Mouse (Mus musculus) liver, embryonic 12.5 days (tissue): ENCODE results near the gene Mme. TPM values are rescaled to one million over a fixed set of nuclear protein-coding genes. Genes with fewer than 3 reads are reported as not detected.

ENCODE experiments used
- ATAC-seq: fragments of 200-750 bp; cut with Nextera tagmentation; 2 replicates; pipeline ENCODE4 v1.8.0; 2017; ENCODE audit warnings: moderate number of reproducible peaks, mild to moderate bottlenecking, moderate library complexity
- H3K27ac ChIP-seq: fragments of 300-500 bp; sonication (generic); 2 replicates; pipeline ENCODE4 v1.5.1; 2016; ENCODE audit warnings: mild to moderate bottlenecking
- H3K27me3 ChIP-seq: fragments of 300-500 bp; sonication (generic); replicated peaks from 2 replicates; pipeline ENCODE4 v1.6.1; 2016; ENCODE audit warnings: mild to moderate bottlenecking, moderate library complexity
- H3K36me3 ChIP-seq: fragments of 300-500 bp; sonication (generic); 2 replicates; pipeline ENCODE4 v1.6.1; 2016; ENCODE audit warnings: mild to moderate bottlenecking, moderate library complexity
- H3K4me1 ChIP-seq: fragments of 300-500 bp; sonication (generic); 2 replicates; pipeline ENCODE4 v1.6.1; 2016
- H3K4me2 ChIP-seq: fragments of 300-500 bp; sonication (generic); 2 replicates; pipeline ENCODE4 v1.6.1; 2016; ENCODE audit warnings: mild to moderate bottlenecking, moderate library complexity
- H3K4me3 ChIP-seq: fragments of 300-500 bp; sonication (generic); 2 replicates; pipeline ENCODE4 v1.5.1; 2016; ENCODE audit warnings: mild to moderate bottlenecking, moderate library complexity
- H3K9ac ChIP-seq: fragments of 300-500 bp; sonication (generic); 2 replicates; pipeline ENCODE4 v1.6.1; 2016; ENCODE audit warnings: mild to moderate bottlenecking, moderate library complexity
- H3K9me3 ChIP-seq: fragments of 300-500 bp; sonication (generic); replicated peaks from 2 replicates; pipeline ENCODE4 v1.6.1; 2016; ENCODE audit warnings: mild to moderate bottlenecking, moderate library complexity
- WGBS: fragments of 180-500 bp; shearing (Covaris S2); methylation state at CpG from one replicate; pipeline ENCODE4 v1.1.7; 2016; ENCODE audit not compliant: insufficient replicate concordance; 5-methylcytosine and 5-hydroxymethylcytosine counted together
- polyA plus RNA-seq: library from polyadenylated mRNA; unstranded; fragments of >200 nt; fragmentation: Nextera tagmentation; extraction: Ambion mirVana; gene quantifications from 2 replicates; pipeline ENCODE4 v1.2.1, GENCODE M21; 2016

The Mme gene
- polyA plus RNA-seq, 1 experiment from 2014 or later = 0.12 TPM

GRCm38 (mm10) chr3:63359512-63359911 lies 118.2 kb downstream of the Mme start:
- H3K36me3 ChIP-seq = no peaks in the 10 kb centered on the region
- H3K4me3 ChIP-seq = no peak overlapping the region
- H3K9ac ChIP-seq = no peak overlapping the region
- 64% methylated on average over 1 of the region's 1 CpGs for WGBS
- H3K4me1 ChIP-seq = no peaks in the 10 kb centered on the region
- H3K27me3 ChIP-seq = no peaks in the 10 kb centered on the region
- no peak overlapping the region for H3K27ac ChIP-seq
- no peak for ATAC-seq
- no peak overlapping the region for H3K4me2 ChIP-seq
- no peaks in the 10 kb centered on the region for H3K9me3 ChIP-seq

DNA sequence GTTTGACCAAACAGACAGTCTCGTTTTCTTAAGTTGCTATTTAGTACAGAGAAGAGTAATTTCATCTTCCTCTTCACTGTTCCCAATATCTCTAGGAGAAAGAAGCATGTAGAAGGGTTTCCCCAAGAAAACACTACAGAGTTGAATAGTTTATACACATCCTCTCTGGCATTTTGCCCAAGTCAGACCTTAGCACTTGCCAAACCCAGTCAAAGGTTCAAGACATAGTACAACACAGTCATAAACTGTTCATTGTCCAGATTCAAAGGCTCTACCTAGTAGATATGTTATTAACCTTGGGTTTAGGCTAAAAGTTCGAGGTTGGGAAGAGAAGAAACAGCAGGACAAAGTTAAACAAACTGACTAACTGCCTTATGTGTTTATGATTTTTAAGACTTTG lies 143.7 kb downstream of the Mme start:
- Histone ChIP-seq H3K4me1 (no peaks in the 10 kb centered on the region), H3K9ac (no peak overlapping the region), H3K4me3 (no peak overlapping the region), H3K9me3 (no peaks in the 10 kb centered on the region), H3K4me2 (no peak overlapping the region), H3K27ac (no peak overlapping the region), H3K36me3 (no peaks in the 10 kb centered on the region), H3K27me3 (no peaks in the 10 kb centered on the region)
- 27% methylated on average over 2 of the region's 2 CpGs for WGBS
- ATAC-seq = no peak

DNA sequence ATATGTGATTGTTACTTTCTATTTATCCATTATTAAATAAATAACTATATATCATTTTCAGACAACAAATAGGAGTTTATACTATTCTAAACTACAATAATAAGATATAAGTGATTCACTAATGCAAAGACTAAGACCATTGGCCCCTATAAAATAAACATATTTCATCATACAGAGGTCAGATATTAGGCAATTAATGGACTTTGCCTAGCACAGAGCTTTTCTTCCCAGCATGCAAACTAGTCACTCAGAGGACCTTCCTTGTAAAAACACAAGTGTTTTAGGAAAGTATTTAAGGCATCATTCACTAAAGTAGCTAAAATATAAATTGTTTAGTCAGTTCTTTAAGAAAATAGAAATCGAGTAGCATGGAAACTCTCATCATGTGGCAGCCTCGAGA lies 149.4 kb downstream of the Mme start:
- H3K9me3 ChIP-seq = no peaks in the 10 kb centered on the region
- WGBS = 63% methylated on average over 2 of the region's 2 CpGs
- H3K27me3 ChIP-seq = no peaks in the 10 kb centered on the region
- H3K36me3 ChIP-seq = no peaks in the 10 kb centered on the region
- H3K4me2 ChIP-seq = no peak overlapping the region
- no peak for ATAC-seq
- H3K4me1 ChIP-seq = no peaks in the 10 kb centered on the region
- H3K4me3 ChIP-seq = no peak overlapping the region
- no peak overlapping the region for H3K9ac ChIP-seq
- H3K27ac ChIP-seq = no peak overlapping the region

DNA sequence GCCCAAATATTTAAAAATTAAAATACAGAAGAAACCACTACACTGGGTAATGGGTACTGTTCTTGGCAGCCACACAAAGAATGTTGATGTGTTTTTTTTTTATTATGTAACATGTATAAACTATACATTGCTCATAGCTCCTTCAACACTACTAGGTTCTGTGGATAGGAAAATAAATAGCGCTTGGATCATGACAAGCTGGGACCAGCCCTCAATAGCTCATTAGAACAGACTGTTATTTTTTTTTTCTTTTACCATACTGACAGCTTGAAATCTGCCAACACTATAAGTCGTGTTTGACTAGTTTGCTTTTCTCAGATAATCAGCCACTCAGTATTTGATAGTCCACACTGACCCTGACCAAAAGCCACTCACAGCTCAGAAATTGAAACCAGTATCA lies 150.0 kb downstream of the Mme start:
- H3K36me3 ChIP-seq = no peaks in the 10 kb centered on the region
- WGBS = 53% methylated on average over 2 of the region's 2 CpGs

GRCm38 (mm10) chr3:63394424-63394941 lies 153.1 kb downstream of the Mme start:
- no peaks in the 10 kb centered on the region for H3K27me3 ChIP-seq

More for the DNA sequence above, 150.0 kb downstream of the Mme start:
- H3K27ac ChIP-seq = no peak overlapping the region
- no peaks in the 10 kb centered on the region for H3K9me3 ChIP-seq
- no peak overlapping the region for H3K9ac ChIP-seq
- H3K4me1 ChIP-seq = no peaks in the 10 kb centered on the region
- ATAC-seq = no peak
- no peak overlapping the region for H3K4me2 ChIP-seq
- no peaks in the 10 kb centered on the region for H3K27me3 ChIP-seq
- H3K4me3 ChIP-seq = no peak overlapping the region

GRCm38 (mm10) chr3:63398171-63398570 lies 156.8 kb downstream of the Mme start:
- no peaks in the 10 kb centered on the region for H3K27me3 ChIP-seq
- no peak overlapping the region for H3K27ac ChIP-seq
- 77% methylated on average over 4 of the region's 4 CpGs for WGBS
- H3K36me3 ChIP-seq = no peaks in the 10 kb centered on the region
- no peak for ATAC-seq
- no peak overlapping the region for H3K9ac ChIP-seq
- H3K4me1 ChIP-seq = no peaks in the 10 kb centered on the region
- no peak overlapping the region for H3K4me3 ChIP-seq
- H3K4me2 ChIP-seq = no peak overlapping the region
- H3K9me3 ChIP-seq = no peaks in the 10 kb centered on the region

More at GRCm38 (mm10) chr3:63394424-63394941, 153.1 kb downstream of the Mme start:
- H3K36me3 ChIP-seq = no peaks in the 10 kb centered on the region
- 62% methylated on average over 4 of the region's 4 CpGs for WGBS
- ATAC-seq = no peak
- no peak overlapping the region for H3K9ac ChIP-seq
- H3K4me2 ChIP-seq = no peak overlapping the region
- no peak overlapping the region for H3K27ac ChIP-seq
- no peaks in the 10 kb centered on the region for H3K4me1 ChIP-seq
- H3K9me3 ChIP-seq = no peaks in the 10 kb centered on the region
- H3K4me3 ChIP-seq = no peak overlapping the region

- Histone ChIP-seq H3K27me3 (no peaks in the 10 kb centered on the region), H3K27ac (no peak overlapping the region), H3K36me3 (no peaks in the 10 kb centered on the region), H3K4me1 (no peaks in the 10 kb centered on the region), H3K9me3 (no peaks in the 10 kb centered on the region), H3K4me2 (no peak overlapping the region), H3K4me3 (no peak overlapping the region), H3K9ac (no peak overlapping the region)
- ATAC-seq = no peak
- WGBS = 71% methylated on average over 3 of the region's 3 CpGs
These were observed 165.1 kb downstream of the Mme start for GRCm38 (mm10) chr3:63406438-63406837.

- Histone ChIP-seq H3K27ac (no peak overlapping the region), H3K27me3 (no peaks in the 10 kb centered on the region), H3K4me2 (no peak overlapping the region), H3K4me3 (no peak overlapping the region), H3K9ac (no peak overlapping the region), H3K4me1 (no peaks in the 10 kb centered on the region), H3K9me3 (no peaks in the 10 kb centered on the region), H3K36me3 (no peaks in the 10 kb centered on the region)
- no peak for ATAC-seq
- WGBS = 68% methylated on average over 4 of the region's 4 CpGs
These were observed 169.7 kb downstream of the Mme start for GRCm38 (mm10) chr3:63411006-63411405.

DNA sequence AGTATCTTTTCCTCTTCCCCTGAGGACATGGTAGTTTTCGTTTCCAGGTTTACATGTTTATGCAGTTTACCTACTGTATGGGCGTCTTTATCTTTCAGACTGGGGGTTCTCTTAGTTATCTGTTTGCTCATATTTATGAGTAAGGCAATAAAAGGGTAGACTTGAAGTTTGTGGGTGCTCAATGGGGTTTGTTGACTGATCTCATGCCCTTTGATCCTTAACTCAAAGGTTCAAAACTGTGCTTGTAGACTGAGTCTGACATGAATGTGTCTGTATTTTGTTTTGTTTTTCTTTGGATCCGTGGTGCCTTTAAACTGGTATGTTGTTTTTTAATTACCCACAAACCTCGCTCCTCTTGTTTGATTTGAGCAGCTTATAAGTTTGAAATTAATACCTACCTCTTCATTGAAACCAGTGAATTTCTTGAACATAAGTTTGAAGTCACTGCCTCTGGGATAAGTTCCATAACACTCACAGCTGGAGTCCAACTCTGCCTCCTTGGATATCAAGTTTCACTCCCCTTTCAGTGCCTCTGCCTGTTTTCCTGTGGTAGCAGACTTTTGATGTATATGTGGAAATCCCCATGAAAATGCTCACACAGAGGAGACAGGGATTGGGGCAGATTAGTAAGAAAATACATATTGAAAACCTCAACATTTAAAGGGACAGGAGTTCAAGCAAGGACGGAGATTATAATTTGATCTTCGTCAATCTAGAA lies 171.0 kb downstream of the Mme start:
- H3K27me3 ChIP-seq = no peaks in the 10 kb centered on the region
- no peak overlapping the region for H3K4me2 ChIP-seq
- no peaks in the 10 kb centered on the region for H3K36me3 ChIP-seq
- no peak overlapping the region for H3K4me3 ChIP-seq
- H3K9me3 ChIP-seq = no peaks in the 10 kb centered on the region
- H3K27ac ChIP-seq = no peak overlapping the region
- no peak for ATAC-seq
- H3K9ac ChIP-seq = no peak overlapping the region
- 52% methylated on average over 6 of the region's 6 CpGs for WGBS
- H3K4me1 ChIP-seq = no peaks in the 10 kb centered on the region

- no peak for ATAC-seq
- WGBS = 62% methylated on average over 6 of the region's 6 CpGs
These were observed 171.9 kb downstream of the Mme start for GRCm38 (mm10) chr3:63413046-63413911.

DNA sequence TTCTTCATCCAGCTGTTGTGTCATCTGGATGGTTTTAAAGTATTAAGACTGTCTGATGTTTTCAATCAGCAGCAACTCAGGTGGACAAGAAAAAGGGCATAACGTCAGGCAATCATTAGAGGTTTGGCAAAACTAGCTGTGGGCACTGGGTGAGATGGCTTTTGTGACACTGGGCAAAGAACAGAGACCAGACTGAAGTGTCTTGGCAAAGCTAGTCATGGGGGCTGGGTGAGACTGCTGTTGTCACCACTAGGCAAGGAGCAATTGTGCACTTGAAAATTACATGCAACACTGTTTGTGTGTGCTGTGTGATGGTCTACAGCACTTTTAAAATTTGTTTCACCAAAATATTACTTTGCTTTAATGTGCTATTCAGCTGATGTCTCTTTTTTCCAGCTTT lies 175.9 kb downstream of the Mme start:
- no peak overlapping the region for H3K9ac ChIP-seq

More at GRCm38 (mm10) chr3:63413046-63413911, 171.9 kb downstream of the Mme start:
- H3K9ac ChIP-seq = no peak overlapping the region
- H3K9me3 ChIP-seq = no peaks in the 10 kb centered on the region
- no peaks in the 10 kb centered on the region for H3K36me3 ChIP-seq
- no peak overlapping the region for H3K4me3 ChIP-seq
- H3K4me2 ChIP-seq = no peak overlapping the region
- H3K4me1 ChIP-seq = no peaks in the 10 kb centered on the region
- no peak overlapping the region for H3K27ac ChIP-seq
- H3K27me3 ChIP-seq = no peaks in the 10 kb centered on the region

GRCm38 (mm10) chr3:63417758-63418157 lies 176.4 kb downstream of the Mme start:
- Histone ChIP-seq H3K9ac (no peak overlapping the region), H3K4me1 (no peaks in the 10 kb centered on the region), H3K36me3 (no peaks in the 10 kb centered on the region), H3K4me2 (no peak overlapping the region), H3K9me3 (no peaks in the 10 kb centered on the region), H3K27ac (no peak overlapping the region), H3K4me3 (no peak overlapping the region), H3K27me3 (no peaks in the 10 kb centered on the region)
- no peak for ATAC-seq

More for the DNA sequence above, 175.9 kb downstream of the Mme start:
- no peak overlapping the region for H3K27ac ChIP-seq
- no peak overlapping the region for H3K4me2 ChIP-seq
- no peaks in the 10 kb centered on the region for H3K36me3 ChIP-seq
- WGBS = 69% methylated on average over 1 of the region's 1 CpGs
- no peak for ATAC-seq
- no peaks in the 10 kb centered on the region for H3K27me3 ChIP-seq
- H3K4me3 ChIP-seq = no peak overlapping the region
- no peaks in the 10 kb centered on the region for H3K9me3 ChIP-seq
- H3K4me1 ChIP-seq = no peaks in the 10 kb centered on the region
